Mouse (Mus musculus): ENCODE measurements at regions not wholly inside any gene's neighbourhood (a gene's known extent, or its start where the extent isn't known, plus 50 kb on each side); places are given as distances from the start of the nearest gene placed in this dataset.

GRCm38 (mm10) chr6:93223610-93224550, 280.6 kb upstream of the Adamts9 start:
- H3K9ac ChIP-seq: no peak overlapping the region
- no peak overlapping the region for H3K27ac ChIP-seq
- no peak overlapping the region for H3K4me2 ChIP-seq
- no peaks in the 10 kb centered on the region for H3K36me3 ChIP-seq
- H3K27me3 ChIP-seq (replicated peaks): no peaks in the 10 kb centered on the region
- no peak for ATAC-seq
- no peak overlapping the region for H3K4me3 ChIP-seq
- 48% methylated on average over 8 of the region's 8 CpGs for WGBS (ENCODE audit: insufficient replicate concordance)
- H3K9me3 ChIP-seq (replicated peaks): no peaks in the 10 kb centered on the region
- H3K4me1 ChIP-seq: no peaks in the 10 kb centered on the region

- Histone ChIP-seq H3K4me3 (no peak overlapping the region), H3K4me1 (no peaks in the 10 kb centered on the region), H3K9me3 (replicated peaks) (no peaks in the 10 kb centered on the region), H3K9ac (no peak overlapping the region), H3K4me2 (no peak overlapping the region), H3K27me3 (replicated peaks) (no peaks in the 10 kb centered on the region), H3K36me3 (no peaks in the 10 kb centered on the region), H3K27ac (no peak overlapping the region)
- no peak for ATAC-seq
- 59% methylated on average over 4 of the region's 4 CpGs for WGBS (ENCODE audit: insufficient replicate concordance)
These were observed 274.8 kb upstream of the Adamts9 start for GRCm38 (mm10) chr6:93218015-93218593.

GRCm38 (mm10) chr6:93200886-93201285, 257.6 kb upstream of the Adamts9 start:
- H3K36me3 ChIP-seq: no peaks in the 10 kb centered on the region
- no peak overlapping the region for H3K27ac ChIP-seq
- H3K9me3 ChIP-seq (replicated peaks): no peaks in the 10 kb centered on the region
- no peak overlapping the region for H3K9ac ChIP-seq
- no peak overlapping the region for H3K4me3 ChIP-seq
- no peaks in the 10 kb centered on the region for H3K27me3 ChIP-seq (replicated peaks)
- WGBS (ENCODE audit: insufficient replicate concordance): 82% methylated on average over 1 of the region's 1 CpGs
- no peak for ATAC-seq
- no peak overlapping the region for H3K4me2 ChIP-seq
- no peaks in the 10 kb centered on the region for H3K4me1 ChIP-seq

GRCm38 (mm10) chr6:93194741-93195140, 251.4 kb upstream of the Adamts9 start:
- ATAC-seq: no peak
- 52% methylated on average over 6 of the region's 6 CpGs for WGBS (ENCODE audit: insufficient replicate concordance)
- H3K36me3 ChIP-seq: no peaks in the 10 kb centered on the region
- H3K27me3 ChIP-seq (replicated peaks): no peaks in the 10 kb centered on the region
- no peaks in the 10 kb centered on the region for H3K4me1 ChIP-seq
- H3K27ac ChIP-seq: no peak overlapping the region
- no peak overlapping the region for H3K9ac ChIP-seq
- no peaks in the 10 kb centered on the region for H3K9me3 ChIP-seq (replicated peaks)
- H3K4me2 ChIP-seq: no peak overlapping the region
- no peak overlapping the region for H3K4me3 ChIP-seq

- Histone ChIP-seq H3K27me3 (replicated peaks) (no peaks in the 10 kb centered on the region), H3K4me1 (no peaks in the 10 kb centered on the region), H3K9me3 (replicated peaks) (no peaks in the 10 kb centered on the region), H3K4me2 (no peak overlapping the region), H3K4me3 (no peak overlapping the region), H3K36me3 (no peaks in the 10 kb centered on the region), H3K27ac (no peak overlapping the region), H3K9ac (no peak overlapping the region)
- 50% methylated on average over 2 of the region's 2 CpGs for WGBS (ENCODE audit: insufficient replicate concordance)
- ATAC-seq: no peak
These were observed 249.7 kb upstream of the Adamts9 start for GRCm38 (mm10) chr6:93192980-93193379.

GRCm38 (mm10) chr6:93190986-93191385, 247.7 kb upstream of the Adamts9 start:
- H3K9ac ChIP-seq: no peak overlapping the region

GRCm38 (mm10) chr6:93168526-93168925, 225.2 kb upstream of the Adamts9 start:
- Histone ChIP-seq H3K4me1 (no peaks in the 10 kb centered on the region), H3K4me2 (no peak overlapping the region), H3K4me3 (no peak overlapping the region), H3K9ac (no peak overlapping the region), H3K9me3 (replicated peaks) (no peaks in the 10 kb centered on the region), H3K36me3 (no peaks in the 10 kb centered on the region), H3K27ac (no peak overlapping the region), H3K27me3 (replicated peaks) (no peaks in the 10 kb centered on the region)
- ATAC-seq: no peak
- WGBS (ENCODE audit: insufficient replicate concordance): 60% methylated on average over 5 of the region's 5 CpGs

More at GRCm38 (mm10) chr6:93190986-93191385, 247.7 kb upstream of the Adamts9 start:
- no peaks in the 10 kb centered on the region for H3K9me3 ChIP-seq (replicated peaks)
- H3K4me2 ChIP-seq: no peak overlapping the region
- H3K27me3 ChIP-seq (replicated peaks): no peaks in the 10 kb centered on the region
- no peaks in the 10 kb centered on the region for H3K4me1 ChIP-seq
- no peak overlapping the region for H3K4me3 ChIP-seq
- 76% methylated on average over 2 of the region's 2 CpGs for WGBS (ENCODE audit: insufficient replicate concordance)
- no peak for ATAC-seq
- H3K27ac ChIP-seq: no peak overlapping the region
- no peaks in the 10 kb centered on the region for H3K36me3 ChIP-seq

GRCm38 (mm10) chr6:93167281-93167680, 224.0 kb upstream of the Adamts9 start:
- Histone ChIP-seq H3K4me1 (no peaks in the 10 kb centered on the region), H3K9ac (no peak overlapping the region), H3K9me3 (replicated peaks) (no peaks in the 10 kb centered on the region), H3K4me2 (no peak overlapping the region), H3K27ac (no peak overlapping the region), H3K27me3 (replicated peaks) (no peaks in the 10 kb centered on the region), H3K36me3 (no peaks in the 10 kb centered on the region), H3K4me3 (no peak overlapping the region)
- no peak for ATAC-seq
- 33% methylated on average over 7 of the region's 7 CpGs for WGBS (ENCODE audit: insufficient replicate concordance)

GRCm38 (mm10) chr6:93165942-93166341, 222.7 kb upstream of the Adamts9 start:
- no peaks in the 10 kb centered on the region for H3K36me3 ChIP-seq
- H3K9ac ChIP-seq: no peak overlapping the region
- no peak overlapping the region for H3K4me2 ChIP-seq
- no peak for ATAC-seq
- H3K4me3 ChIP-seq: no peak overlapping the region
- WGBS (ENCODE audit: insufficient replicate concordance): 37% methylated on average over 4 of the region's 4 CpGs
- H3K4me1 ChIP-seq: no peaks in the 10 kb centered on the region
- H3K27me3 ChIP-seq (replicated peaks): no peaks in the 10 kb centered on the region
- no peak overlapping the region for H3K27ac ChIP-seq
- no peaks in the 10 kb centered on the region for H3K9me3 ChIP-seq (replicated peaks)

- no peaks in the 10 kb centered on the region for H3K36me3 ChIP-seq
- H3K9me3 ChIP-seq (replicated peaks): no peaks in the 10 kb centered on the region
- no peak overlapping the region for H3K9ac ChIP-seq
- WGBS (ENCODE audit: insufficient replicate concordance): 69% methylated on average over 5 of the region's 5 CpGs
- no peaks in the 10 kb centered on the region for H3K4me1 ChIP-seq
- H3K4me2 ChIP-seq: no peak overlapping the region
- no peak overlapping the region for H3K27ac ChIP-seq
- no peaks in the 10 kb centered on the region for H3K27me3 ChIP-seq (replicated peaks)
- no peak overlapping the region for H3K4me3 ChIP-seq
- no peak for ATAC-seq
These were observed 209.3 kb upstream of the Adamts9 start for GRCm38 (mm10) chr6:93152431-93153208.

GRCm38 (mm10) chr6:93150531-93150930, 207.2 kb upstream of the Adamts9 start:
- H3K9me3 ChIP-seq (replicated peaks): no peaks in the 10 kb centered on the region
- H3K4me2 ChIP-seq: no peak overlapping the region
- H3K27ac ChIP-seq: no peak overlapping the region
- no peaks in the 10 kb centered on the region for H3K27me3 ChIP-seq (replicated peaks)
- no peak for ATAC-seq
- no peaks in the 10 kb centered on the region for H3K36me3 ChIP-seq
- 60% methylated on average over 2 of the region's 2 CpGs for WGBS (ENCODE audit: insufficient replicate concordance)
- no peak overlapping the region for H3K9ac ChIP-seq
- no peaks in the 10 kb centered on the region for H3K4me1 ChIP-seq
- H3K4me3 ChIP-seq: no peak overlapping the region

- Histone ChIP-seq H3K9me3 (replicated peaks) (no peaks in the 10 kb centered on the region), H3K27me3 (replicated peaks) (no peaks in the 10 kb centered on the region), H3K4me1 (no peaks in the 10 kb centered on the region), H3K4me2 (no peak overlapping the region), H3K36me3 (no peaks in the 10 kb centered on the region), H3K9ac (no peak overlapping the region), H3K4me3 (no peak overlapping the region), H3K27ac (no peak overlapping the region)
- no peak for ATAC-seq
- 23% methylated on average over 4 of the region's 4 CpGs for WGBS (ENCODE audit: insufficient replicate concordance)
These were observed 206.7 kb upstream of the Adamts9 start for GRCm38 (mm10) chr6:93149956-93150355.
